9 mouse cellular contexts compared by ENCODE assay signal in genomic region chr17:86471684-86472083, GRCm38 (mm10). TPM values are rescaled to one million over a fixed set of nuclear protein-coding genes. Genes with fewer than 3 reads are reported as not detected.
DNase-seq lines count a peak whose midpoint lies in the region; ATAC-seq and TF ChIP-seq lines count a peak whose summit lies in the region.
"Had no signal": no experiment of that assay in that cellular context is flagged by ENCODE, and none has a peak within 500 bp of the region (broad histone marks: within the 10 kb centered on the region; RNA-seq: fewer than 3 reads in every experiment).

No protein-coding gene starts in this region.

- ATAC-seq in hindbrain, postnatal 0 days: no peak
- no peak for ATAC-seq in hindbrain, embryonic 11.5 days (ENCODE audit: low FRiP score)

- H3K36me3 ChIP-seq in hindbrain, postnatal 0 days (ENCODE audit: insufficient read depth, low read length): no peaks in the 10 kb centered on the region
- no peaks in the 10 kb centered on the region for H3K36me3 ChIP-seq in hindbrain, embryonic 11.5 days (ENCODE audit: control insufficient read depth, insufficient read depth, low read length)
- H3K36me3 ChIP-seq in E14TG2a.4 (ENCODE audit: insufficient read depth, low read length): no peaks in the 10 kb centered on the region

- WGBS in hindbrain, postnatal 0 days: 50% methylated on average over 5 of the region's 5 CpGs
- 51% methylated on average over 5 of the region's 5 CpGs for WGBS in hindbrain, embryonic 11.5 days

- no peaks in the 10 kb centered on the region for H3K9me3 ChIP-seq in hindbrain, postnatal 0 days (ENCODE audit: low read length)
- H3K9me3 ChIP-seq in hindbrain, embryonic 11.5 days (ENCODE audit: control insufficient read depth, low read length): no peaks in the 10 kb centered on the region
- H3K9me3 ChIP-seq in E14TG2a.4 (ENCODE audit: low read length): no peaks in the 10 kb centered on the region

- H3K4me1 ChIP-seq in hindbrain, postnatal 0 days (ENCODE audit: insufficient read depth, low read length): peaks cover 5% of the 10 kb centered on the region; the same call in 1 of the 2 replicates
- no peaks in the 10 kb centered on the region for H3K4me1 ChIP-seq in hindbrain, embryonic 11.5 days (replicated peaks; ENCODE audit: control insufficient read depth, insufficient read depth, low read length)
- 0 out of 2 replicates have a peak, but pooled peaks cover 4% of the 10 kb centered on the region for H3K4me1 ChIP-seq in E14TG2a.4 (replicated peaks; ENCODE audit: low read depth, low read length)

- H3K27me3 ChIP-seq in hindbrain, postnatal 0 days (ENCODE audit: insufficient read depth, low read length): no peaks in the 10 kb centered on the region
- H3K27me3 ChIP-seq in hindbrain, embryonic 11.5 days (ENCODE audit: control insufficient read depth, insufficient read depth, low read length): no peaks in the 10 kb centered on the region
- H3K27me3 ChIP-seq in E14TG2a.4 (ENCODE audit: insufficient read depth, low read length): no peaks in the 10 kb centered on the region; the same call in 1 of the 2 replicates

- no peak overlapping the region for H3K9ac ChIP-seq in hindbrain, postnatal 0 days (replicated peaks; ENCODE audit: low read length)
- no peak overlapping the region for H3K9ac ChIP-seq in hindbrain, embryonic 11.5 days (ENCODE audit: low read depth, low read length)

- no peak overlapping the region for H3K4me2 ChIP-seq in hindbrain, postnatal 0 days (ENCODE audit: low read depth, low read length)
- H3K4me2 ChIP-seq in hindbrain, embryonic 11.5 days (replicated peaks; ENCODE audit: low read depth, low read length): no peak overlapping the region

- H3K4me3 ChIP-seq in hindbrain, postnatal 0 days (ENCODE audit: low read length): no peak overlapping the region
- no peak overlapping the region for H3K4me3 ChIP-seq in hindbrain, embryonic 11.5 days (ENCODE audit: low read depth, low read length)
- H3K4me3 ChIP-seq in E14TG2a.4 (replicated peaks; ENCODE audit: low read length): peak overlapping the region; percentile 39; the same call in 1 of the 2 replicates
- H3K4me3 ChIP-seq: myocyte had no signal

- peak; percentile 83 for TF ChIP-seq CTCF in hindbrain, postnatal 0 days (IDR thresholded peaks at IDR 0.05; ENCODE audit: low read depth)
- TF ChIP-seq CTCF in E14TG2a.4 (conservative IDR thresholded peaks at IDR 0.05; ENCODE audit: low read length): peak; percentile 82

- no peak overlapping the region for H3K27ac ChIP-seq in hindbrain, postnatal 0 days
- no peak overlapping the region for H3K27ac ChIP-seq in hindbrain, embryonic 11.5 days (ENCODE audit: low read depth, low read length)

- peak; percentile 74 for DNase-seq in hindbrain, postnatal 0 days (ENCODE audit: low spot score)
- DNase-seq in hindbrain, embryonic 11.5 days (ENCODE audit: low spot score): no peak
- peak; percentile 83 to 88 for DNase-seq in cerebellum, postnatal 10 days
- DNase-seq in kidney, postnatal 25 days: peak; percentile 77 to 85
- peak; percentile 33 for DNase-seq in right cerebral cortex, postnatal 4 days
- no peak for DNase-seq in layer of hippocampus, adult 9-10 months (ENCODE audit: low spot score)
- no peak for DNase-seq in gastrocnemius, adult 8-10 months (ENCODE audit: low spot score in 2 of 2)

RNA-seq across cellular contexts. Expression of gene Gm10309, which starts 33.3 kb away (rescaled TPM):
- total RNA-seq in hindbrain, postnatal 0 days (2014; rRNA removed): not detected in 2 replicates
- 0.14 and 0.30 TPM in 2 replicates for polyA plus RNA-seq in hindbrain, postnatal 0 days (2015; fragmentation: Nextera tagmentation; extraction: Ambion mirVana)
- 0.25 TPM in 1 of 2 replicates, not detected in the other for polyA plus RNA-seq in hindbrain, embryonic 11.5 days (2014; fragmentation: Nextera tagmentation; extraction: Ambion mirVana)
- total RNA-seq in gastrocnemius, adult 8-10 months (2022): under 1 TPM in 1 of 4 experiments, not detected in 3; 0.24 TPM

Comparison
In these comparisons a context has a peak if more than half of its experiments do, and no peak if none do; other contexts are left out.
1. DNase-seq: peak in hindbrain, postnatal 0 days (single experiment), cerebellum, postnatal 10 days (2 of 2), kidney, postnatal 25 days (2 of 2) and right cerebral cortex, postnatal 4 days (single experiment); none in hindbrain, embryonic 11.5 days (single experiment), layer of hippocampus, adult 9-10 months (single experiment) and gastrocnemius, adult 8-10 months (0 of 2).